Mouse (Mus musculus): ENCODE measurements at regions not wholly inside any gene's neighbourhood (a gene's known extent, or its start where the extent isn't known, plus 50 kb on each side); places are given as distances from the start of the nearest gene placed in this dataset.

DNA sequence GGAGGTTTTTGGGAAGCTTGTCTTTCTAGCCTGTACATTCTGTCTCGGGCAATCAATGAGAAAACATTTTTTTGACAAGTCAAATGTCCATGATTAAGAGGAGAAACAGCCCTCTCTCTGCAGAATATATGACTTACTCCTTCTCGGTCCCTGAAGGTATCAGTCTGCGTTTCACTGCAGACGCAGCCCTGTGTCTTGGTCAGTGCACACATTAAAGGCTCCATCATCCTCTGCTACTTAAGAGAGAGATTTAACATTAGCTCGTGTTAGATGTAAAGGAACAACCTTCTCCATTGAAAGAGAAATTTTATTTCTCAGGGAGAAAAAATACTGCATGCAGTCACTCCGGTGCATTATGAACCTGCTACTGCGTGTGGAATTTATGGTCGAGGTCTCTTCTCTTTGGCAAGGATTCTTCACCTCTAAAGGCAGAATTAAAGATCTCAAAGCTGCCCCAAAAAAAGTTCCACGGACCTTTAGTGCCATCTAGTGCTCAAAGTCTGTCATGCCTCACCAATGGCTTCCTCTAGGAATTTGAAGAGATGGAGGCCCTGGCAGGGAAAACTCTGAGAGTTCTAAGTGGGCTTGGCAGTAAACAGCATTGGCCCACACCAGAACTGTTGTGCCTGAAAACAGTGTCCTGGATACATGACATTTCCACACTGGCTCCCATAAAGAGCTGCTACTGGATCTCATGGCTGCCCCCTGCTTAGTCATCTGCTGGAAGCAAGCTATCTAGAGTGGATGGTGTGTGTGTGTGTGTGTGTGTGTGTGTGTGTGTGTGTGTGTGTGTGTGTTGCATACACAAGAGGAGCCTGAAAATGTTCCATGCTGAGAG lies 102.3 kb upstream of the Noct start:
- TF ChIP-seq ZKSCAN1 (IDR thresholded peaks at IDR 0.05; ENCODE audit: low read depth, low read length) (no peak), POLR2A (IDR thresholded peaks at IDR 0.05; ENCODE audit: control insufficient read depth in 1 of 2, insufficient read depth in 1 of 2, low read depth in 1 of 2, low read length in 2 of 2, poor library complexity in 1 of 2) (no peak), CHD2 (IDR thresholded peaks at IDR 0.05; ENCODE audit: low read length) (no peak), MYC (IDR thresholded peaks at IDR 0.05; ENCODE audit: low read depth, low read length) (no peak)

Data from MEL (cell line).